Mouse (Mus musculus): Measurements from ENCODE around the gene Lsm6. TPM values are rescaled to one million over a fixed set of nuclear protein-coding genes. Genes with fewer than 3 reads are reported as not detected.

Lsm6 gene
- polyA plus RNA-seq, 1 experiment from 2014 or later: 96.4 TPM

- Histone ChIP-seq H3K27me3 (replicated peaks; ENCODE audit: insufficient read depth, low read length) (no peaks in the 10 kb centered on the region), H3K36me3 (ENCODE audit: insufficient read depth, low read length) (peaks cover 5% of the 10 kb centered on the region; the same call in 1 of the 2 replicates), H3K4me3 (ENCODE audit: low read depth, low read length) (no peak overlapping the region), H3K4me2 (replicated peaks; ENCODE audit: low read depth, low read length) (no peak overlapping the region), H3K9ac (replicated peaks; ENCODE audit: low read depth) (no peak overlapping the region), H3K9me3 (ENCODE audit: low read length) (no peaks in the 10 kb centered on the region), H3K27ac (ENCODE audit: low read length) (no peak overlapping the region), H3K4me1 (ENCODE audit: insufficient read depth, low read depth, low read length) (no peaks in the 10 kb centered on the region)
- DNase-seq (ENCODE audit: low spot score) (no peak), ATAC-seq (no peak)
- 87% methylated on average over 14 of the region's 14 CpGs for WGBS
- TF ChIP-seq EP300 (IDR thresholded peaks at IDR 0.05) (no peak), CTCF (IDR thresholded peaks at IDR 0.05) (no peak)
These were observed 11.3 kb downstream of the Lsm6 start for GRCm38 (mm10) chr8:78809454-78810206.

- DNase-seq (ENCODE audit: low spot score) (no peak), ATAC-seq (no peak)
- TF ChIP-seq EP300 (IDR thresholded peaks at IDR 0.05) (no peak), CTCF (IDR thresholded peaks at IDR 0.05) (no peak)
- Histone ChIP-seq H3K27me3 (replicated peaks; ENCODE audit: insufficient read depth, low read length) (no peaks in the 10 kb centered on the region), H3K4me2 (replicated peaks; ENCODE audit: low read depth, low read length) (no peak overlapping the region), H3K27ac (ENCODE audit: low read length) (no peak overlapping the region), H3K4me1 (ENCODE audit: insufficient read depth, low read depth, low read length) (no peaks in the 10 kb centered on the region), H3K9me3 (ENCODE audit: low read length) (no peaks in the 10 kb centered on the region), H3K4me3 (ENCODE audit: low read depth, low read length) (no peak overlapping the region), H3K9ac (replicated peaks; ENCODE audit: low read depth) (no peak overlapping the region), H3K36me3 (ENCODE audit: insufficient read depth, low read length) (peaks cover 5% of the 10 kb centered on the region; the same call in 1 of the 2 replicates)
- WGBS: 94% methylated on average over 2 of the region's 2 CpGs
These were observed 12.1 kb downstream of the Lsm6 start for GRCm38 (mm10) chr8:78808888-78809287.

- Histone ChIP-seq H3K9me3 (ENCODE audit: low read length) (no peaks in the 10 kb centered on the region), H3K4me2 (replicated peaks; ENCODE audit: low read depth, low read length) (no peak overlapping the region), H3K4me1 (ENCODE audit: insufficient read depth, low read depth, low read length) (no peaks in the 10 kb centered on the region), H3K4me3 (ENCODE audit: low read depth, low read length) (no peak overlapping the region), H3K27ac (ENCODE audit: low read length) (no peak overlapping the region), H3K9ac (replicated peaks; ENCODE audit: low read depth) (no peak overlapping the region), H3K27me3 (replicated peaks; ENCODE audit: insufficient read depth, low read length) (no peaks in the 10 kb centered on the region), H3K36me3 (ENCODE audit: insufficient read depth, low read length) (peaks cover 5% of the 10 kb centered on the region; the same call in 1 of the 2 replicates)
- TF ChIP-seq EP300 (IDR thresholded peaks at IDR 0.05) (no peak), CTCF (IDR thresholded peaks at IDR 0.05) (no peak)
- 93% methylated on average over 5 of the region's 5 CpGs for WGBS
- DNase-seq (ENCODE audit: low spot score): no peak
- ATAC-seq: no peak
These were observed 12.5 kb downstream of the Lsm6 start for GRCm38 (mm10) chr8:78808439-78808838.

GRCm38 (mm10) chr8:78807283-78807682, 13.7 kb downstream of the Lsm6 start:
- no peak for ATAC-seq
- no peak overlapping the region for H3K9ac ChIP-seq (replicated peaks; ENCODE audit: low read depth)
- H3K4me3 ChIP-seq (ENCODE audit: low read depth, low read length): no peak overlapping the region
- no peak for DNase-seq (ENCODE audit: low spot score)
- H3K4me2 ChIP-seq (replicated peaks; ENCODE audit: low read depth, low read length): no peak overlapping the region
- WGBS: 84% methylated on average over 9 of the region's 9 CpGs
- H3K4me1 ChIP-seq (ENCODE audit: insufficient read depth, low read depth, low read length): no peaks in the 10 kb centered on the region
- no peaks in the 10 kb centered on the region for H3K9me3 ChIP-seq (ENCODE audit: low read length)
- TF ChIP-seq EP300 (IDR thresholded peaks at IDR 0.05) (no peak), CTCF (IDR thresholded peaks at IDR 0.05) (no peak)
- H3K27ac ChIP-seq (ENCODE audit: low read length): no peak overlapping the region
- H3K36me3 ChIP-seq (ENCODE audit: insufficient read depth, low read length): peaks cover 5% of the 10 kb centered on the region; the same call in 1 of the 2 replicates
- H3K27me3 ChIP-seq (replicated peaks; ENCODE audit: insufficient read depth, low read length): no peaks in the 10 kb centered on the region

- Histone ChIP-seq H3K27ac (ENCODE audit: low read length) (no peak overlapping the region), H3K9me3 (ENCODE audit: low read length) (no peaks in the 10 kb centered on the region), H3K4me2 (replicated peaks; ENCODE audit: low read depth, low read length) (no peak overlapping the region), H3K27me3 (replicated peaks; ENCODE audit: insufficient read depth, low read length) (no peaks in the 10 kb centered on the region), H3K4me1 (ENCODE audit: insufficient read depth, low read depth, low read length) (no peaks in the 10 kb centered on the region), H3K36me3 (ENCODE audit: insufficient read depth, low read length) (peaks cover 5% of the 10 kb centered on the region; the same call in 1 of the 2 replicates), H3K9ac (replicated peaks; ENCODE audit: low read depth) (no peak overlapping the region), H3K4me3 (ENCODE audit: low read depth, low read length) (no peak overlapping the region)
- TF ChIP-seq CTCF (IDR thresholded peaks at IDR 0.05) (no peak), EP300 (IDR thresholded peaks at IDR 0.05) (no peak)
- DNase-seq (ENCODE audit: low spot score) (no peak), ATAC-seq (no peak)
- WGBS: 92% methylated on average over 5 of the region's 5 CpGs
These were observed 14.9 kb downstream of the Lsm6 start for GRCm38 (mm10) chr8:78806006-78806405.

- 94% methylated on average over 6 of the region's 6 CpGs for WGBS
- Histone ChIP-seq H3K27me3 (replicated peaks; ENCODE audit: insufficient read depth, low read length) (no peaks in the 10 kb centered on the region), H3K9ac (replicated peaks; ENCODE audit: low read depth) (no peak overlapping the region), H3K36me3 (ENCODE audit: insufficient read depth, low read length) (no peaks in the 10 kb centered on the region), H3K4me1 (ENCODE audit: insufficient read depth, low read depth, low read length) (no peaks in the 10 kb centered on the region), H3K27ac (ENCODE audit: low read length) (no peak overlapping the region), H3K4me2 (replicated peaks; ENCODE audit: low read depth, low read length) (no peak overlapping the region), H3K9me3 (ENCODE audit: low read length) (no peaks in the 10 kb centered on the region), H3K4me3 (ENCODE audit: low read depth, low read length) (no peak overlapping the region)
- ATAC-seq (no peak), DNase-seq (ENCODE audit: low spot score) (no peak)
- TF ChIP-seq CTCF (IDR thresholded peaks at IDR 0.05): no peak
- no peak for TF ChIP-seq EP300 (IDR thresholded peaks at IDR 0.05)
These were observed 19.7 kb downstream of the Lsm6 start for GRCm38 (mm10) chr8:78801201-78801600.
